Mouse (Mus musculus): ENCODE data around the gene Sox13. TPM values are rescaled to one million over a fixed set of nuclear protein-coding genes. Genes with fewer than 3 reads are reported as not detected.

Sox13 gene
- total and polyA plus RNA-seq, 3 experiments = 0.34 to 1.4 (median 0.90) TPM

DNA sequence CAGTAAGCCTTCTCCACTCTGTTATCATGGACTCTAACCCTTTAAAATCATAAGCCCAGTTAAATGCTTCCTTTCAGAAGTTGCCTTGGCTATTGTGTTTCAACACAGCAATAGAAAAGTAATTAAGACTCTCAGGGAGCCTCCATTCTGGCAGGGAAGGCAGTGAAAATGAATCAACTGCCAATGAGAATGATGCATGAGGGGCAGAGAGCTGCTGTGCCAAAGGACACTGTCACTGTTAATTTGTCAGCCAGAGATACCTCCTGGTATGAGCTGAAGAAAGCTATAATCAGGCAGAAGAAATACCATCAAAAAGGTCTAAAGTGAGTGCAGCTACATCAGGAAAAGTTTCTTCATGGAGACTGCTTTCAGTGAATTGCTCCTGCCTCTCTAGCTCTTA is 36.8 kb upstream of the Sox13 start:
- peaks cover 0 to under 1% of the 10 kb centered on the region in 2 experiments; a peak in 1 of 4 replicates for H3K4me1 ChIP-seq (ENCODE audit: control insufficient read depth in 1 of 2, insufficient read depth in 2 of 2)
- no peak overlapping the region for H3K4me2 ChIP-seq (ENCODE audit: insufficient read depth, low read depth, poor library complexity, severe bottlenecking)
- peaks cover 9% of the 10 kb centered on the region for H3K9me3 ChIP-seq (replicated peaks; ENCODE audit: low read length)
- H3K9ac ChIP-seq (ENCODE audit: insufficient read depth, low read depth) = no peak overlapping the region
- H3K79me2 ChIP-seq (replicated peaks; ENCODE audit: control insufficient read depth, extremely low read depth, insufficient read depth, poor library complexity, severe bottlenecking) = no peaks in the 10 kb centered on the region
- H3K36me3 ChIP-seq (replicated peaks in 1 of 2; ENCODE audit: control insufficient read depth in 1 of 2, insufficient read depth in 1 of 2, low read length in 1 of 2) = no peaks in the 10 kb centered on the region
- in situ Hi-C loops (cut with MboI; ENCODE audit: low pct_ligation_motif_present, low pct_unique_long_range_greater_than_20kb, low sequenced_read_pairs) = no loop called here
- no peak overlapping the region for H3K4me3 ChIP-seq (replicated peaks in 1 of 3; ENCODE audit: low read depth in 2 of 3, low read length in 2 of 3, poor library complexity in 1 of 3)
- TF ChIP-seq HCFC1 (IDR thresholded peaks at IDR 0.05; ENCODE audit: low read depth, low read length) (no peak), UBTF (IDR thresholded peaks at IDR 0.05; ENCODE audit: low read depth, low read length) (no peak), MEF2A (IDR thresholded peaks at IDR 0.05; ENCODE audit: borderline replicate concordance, low read depth, low read length) (no peak), CHD2 (IDR thresholded peaks at IDR 0.05; ENCODE audit: low read length) (no peak), MXI1 (IDR thresholded peaks at IDR 0.05; ENCODE audit: low read depth, low read length) (no peak)
- H3K27ac ChIP-seq (ENCODE audit: insufficient read depth, low read depth) = no peak overlapping the region
- peaks cover 52% of the 10 kb centered on the region for H3K27me3 ChIP-seq (replicated peaks)
- dilution Hi-C loops (cut with MboI; ENCODE audit: extremely low pct_ligation_motif_present, extremely low pct_unique_long_range_greater_than_20kb, low sequenced_read_pairs) = no loop called here
- no peak for DNase-seq (ENCODE audit: extremely low read depth)

DNA sequence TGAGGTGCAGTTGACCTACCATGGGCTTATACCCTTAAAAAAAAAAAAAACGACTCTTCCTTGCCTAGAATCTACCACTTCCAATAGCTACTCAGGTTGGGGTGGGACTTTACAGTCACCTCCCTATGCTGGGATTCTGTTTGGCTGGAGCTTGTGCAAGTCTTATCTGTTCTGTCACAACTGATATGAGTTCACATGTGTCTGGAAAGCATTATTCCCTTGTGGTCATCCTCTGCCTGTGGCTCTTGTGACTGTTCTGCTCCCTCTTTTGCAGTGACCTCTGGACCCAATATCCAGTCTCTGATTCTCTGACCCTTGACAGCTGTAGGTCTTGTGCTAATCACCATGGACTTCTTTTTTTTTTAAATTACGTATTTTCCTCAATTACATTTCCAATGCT is 31.9 kb upstream of the Sox13 start:
- H3K9me3 ChIP-seq (replicated peaks; ENCODE audit: low read length) = peaks cover 6% of the 10 kb centered on the region
- in situ Hi-C loops (cut with MboI; ENCODE audit: low pct_ligation_motif_present, low pct_unique_long_range_greater_than_20kb, low sequenced_read_pairs) = no loop called here
- H3K9ac ChIP-seq (ENCODE audit: insufficient read depth, low read depth) = no peak overlapping the region
- H3K4me2 ChIP-seq (ENCODE audit: insufficient read depth, low read depth, poor library complexity, severe bottlenecking) = no peak overlapping the region
- no peak overlapping the region for H3K4me3 ChIP-seq (replicated peaks in 1 of 3; ENCODE audit: low read depth in 2 of 3, low read length in 2 of 3, poor library complexity in 1 of 3)
- dilution Hi-C loops (cut with MboI; ENCODE audit: extremely low pct_ligation_motif_present, extremely low pct_unique_long_range_greater_than_20kb, low sequenced_read_pairs) = no loop called here
- no peaks in the 10 kb centered on the region for H3K36me3 ChIP-seq (replicated peaks in 1 of 2; ENCODE audit: control insufficient read depth in 1 of 2, insufficient read depth in 1 of 2, low read length in 1 of 2)
- H3K4me1 ChIP-seq (ENCODE audit: control insufficient read depth in 1 of 2, insufficient read depth in 2 of 2) = no peaks in the 10 kb centered on the region
- no peak overlapping the region for H3K27ac ChIP-seq (ENCODE audit: insufficient read depth, low read depth)
- no peak for TF ChIP-seq BHLHE40 (IDR thresholded peaks at IDR 0.05; ENCODE audit: low read depth, low read length)
- no peak for TF ChIP-seq SIN3A (IDR thresholded peaks at IDR 0.05; ENCODE audit: low read length)
- no peak for TF ChIP-seq GABPA (IDR thresholded peaks at IDR 0.05; ENCODE audit: insufficient replicate concordance, low read depth, low read length)
- no peak for TF ChIP-seq POLR2A (IDR thresholded peaks at IDR 0.05; ENCODE audit: low read depth, low read length)
- TF ChIP-seq ELF1 (IDR thresholded peaks at IDR 0.05; ENCODE audit: low read depth, low read length) = no peak
- no peak for TF ChIP-seq ZMIZ1 (IDR thresholded peaks at IDR 0.05; ENCODE audit: low read depth, low read length)
- no peak for TF ChIP-seq JUN (IDR thresholded peaks at IDR 0.05; ENCODE audit: insufficient read depth, low read depth, low read length)
- no peak for DNase-seq (ENCODE audit: extremely low read depth)
- no peaks in the 10 kb centered on the region for H3K79me2 ChIP-seq (replicated peaks; ENCODE audit: control insufficient read depth, extremely low read depth, insufficient read depth, poor library complexity, severe bottlenecking)
- H3K27me3 ChIP-seq (replicated peaks) = peaks cover 65% of the 10 kb centered on the region

DNA sequence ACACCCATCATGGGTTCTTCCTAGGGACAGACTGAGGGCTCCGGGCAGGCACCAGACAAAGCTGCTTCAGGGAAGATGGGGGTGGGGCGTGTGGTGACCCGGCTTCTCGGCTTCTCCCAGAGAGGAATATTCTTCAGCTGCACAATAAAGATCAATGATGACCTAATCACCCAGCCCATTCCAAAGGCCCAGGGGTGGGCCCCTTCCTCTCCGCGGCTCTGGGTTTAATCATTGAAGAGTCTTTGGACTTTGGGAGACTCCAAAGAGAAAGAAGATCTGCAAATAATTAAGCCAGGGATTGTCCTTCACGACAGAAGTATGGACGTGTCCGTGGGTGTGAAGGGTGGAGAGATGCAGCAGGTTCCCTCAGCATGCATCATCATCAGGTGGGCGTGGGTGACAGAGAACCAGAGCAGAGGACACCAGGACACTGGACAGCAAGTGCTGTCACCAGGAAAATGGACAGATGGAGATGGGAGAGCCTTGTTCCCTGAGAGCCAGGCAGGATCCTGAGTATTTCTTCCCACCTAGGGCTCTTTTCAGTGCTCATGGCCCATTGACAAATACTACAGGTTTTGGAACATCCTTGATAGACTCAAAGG is 28.5 kb upstream of the Sox13 start:
- no peaks in the 10 kb centered on the region for H3K79me2 ChIP-seq (replicated peaks; ENCODE audit: control insufficient read depth, extremely low read depth, insufficient read depth, poor library complexity, severe bottlenecking)
- DNase-seq (ENCODE audit: extremely low read depth) = no peak
- in situ Hi-C loops (cut with MboI; ENCODE audit: low pct_ligation_motif_present, low pct_unique_long_range_greater_than_20kb, low sequenced_read_pairs) = no loop called here
- H3K9me3 ChIP-seq (replicated peaks; ENCODE audit: low read length) = no peaks in the 10 kb centered on the region
- H3K4me2 ChIP-seq (ENCODE audit: insufficient read depth, low read depth, poor library complexity, severe bottlenecking) = no peak overlapping the region
- H3K36me3 ChIP-seq (replicated peaks in 1 of 2; ENCODE audit: control insufficient read depth in 1 of 2, insufficient read depth in 1 of 2, low read length in 1 of 2) = no peaks in the 10 kb centered on the region
- no peak overlapping the region for H3K9ac ChIP-seq (ENCODE audit: insufficient read depth, low read depth)
- H3K4me1 ChIP-seq (ENCODE audit: control insufficient read depth in 1 of 2, insufficient read depth in 2 of 2) = 0 out of 4 replicates have a peak, but pooled peaks cover 0 to 3% of the 10 kb centered on the region in 2 experiments
- H3K4me3 ChIP-seq (replicated peaks in 1 of 3; ENCODE audit: low read depth in 2 of 3, low read length in 2 of 3, poor library complexity in 1 of 3) = no peak overlapping the region
- no peak overlapping the region for H3K27ac ChIP-seq (ENCODE audit: insufficient read depth, low read depth)
- no peak for TF ChIP-seq JUND (conservative IDR thresholded peaks at IDR 0.05; ENCODE audit: low read depth, low read length)
- no peak for TF ChIP-seq MYC (IDR thresholded peaks at IDR 0.05; ENCODE audit: low read depth, low read length)
- TF ChIP-seq SIN3A (IDR thresholded peaks at IDR 0.05; ENCODE audit: low read length) = no peak
- TF ChIP-seq MAZ (IDR thresholded peaks at IDR 0.05; ENCODE audit: low read depth, low read length) = no peak
- TF ChIP-seq JUN (IDR thresholded peaks at IDR 0.05; ENCODE audit: insufficient read depth, low read depth, low read length) = no peak
- no peak for TF ChIP-seq ZC3H11A (IDR thresholded peaks at IDR 0.05; ENCODE audit: low read depth, low read length)
- TF ChIP-seq TBP (conservative IDR thresholded peaks at IDR 0.05; ENCODE audit: low read depth, low read length) = no peak
- TF ChIP-seq MXI1 (IDR thresholded peaks at IDR 0.05; ENCODE audit: low read depth, low read length) = no peak
- TF ChIP-seq USF2 (conservative IDR thresholded peaks at IDR 0.05; ENCODE audit: low read depth, low read length) = no peak
- TF ChIP-seq MAFK (IDR thresholded peaks at IDR 0.05; ENCODE audit: insufficient replicate concordance, low read length) = no peak
- no peak for TF ChIP-seq BHLHE40 (IDR thresholded peaks at IDR 0.05; ENCODE audit: low read depth, low read length)
- TF ChIP-seq PAX5 (IDR thresholded peaks at IDR 0.05; ENCODE audit: low read length) = no peak
- TF ChIP-seq NRF1 (IDR thresholded peaks at IDR 0.05; ENCODE audit: low read depth, low read length) = no peak
- no peak for TF ChIP-seq ETS1 (conservative IDR thresholded peaks at IDR 0.05; ENCODE audit: low read depth, low read length)
- dilution Hi-C loops (cut with MboI; ENCODE audit: extremely low pct_ligation_motif_present, extremely low pct_unique_long_range_greater_than_20kb, low sequenced_read_pairs) = no loop called here
- H3K27me3 ChIP-seq (replicated peaks) = peaks cover 74% of the 10 kb centered on the region

All from CH12.LX (cell line).